Mouse (Mus musculus) layer of hippocampus, postnatal 14 days (tissue): ENCODE results near the gene Ptprt. TPM values are rescaled to one million over a fixed set of nuclear protein-coding genes. Genes with fewer than 3 reads are reported as not detected.
"Not testable (repeated sequence)": the region's sequence is repeated elsewhere in the genome, so short reads cannot be mapped to it uniquely, and the experiment has no call there.

ENCODE experiments used
- DNase-seq, 2 experiments: peaks; one replicate each; pipeline ENCODE4 v3.0.0; 2021 to 2022; ENCODE audit warnings: low spot score in 2 of 2, mixed read lengths in 1 of 2
- total RNA-seq, 2 experiments: library from RNA; stranded (reverse); gene quantifications; 2 replicates each; pipeline ENCODE4 v1.2.3; 2021

The Ptprt gene
- total RNA-seq, 2 experiments from 2014 or later, result 50.9 to 52.6 TPM

DNA sequence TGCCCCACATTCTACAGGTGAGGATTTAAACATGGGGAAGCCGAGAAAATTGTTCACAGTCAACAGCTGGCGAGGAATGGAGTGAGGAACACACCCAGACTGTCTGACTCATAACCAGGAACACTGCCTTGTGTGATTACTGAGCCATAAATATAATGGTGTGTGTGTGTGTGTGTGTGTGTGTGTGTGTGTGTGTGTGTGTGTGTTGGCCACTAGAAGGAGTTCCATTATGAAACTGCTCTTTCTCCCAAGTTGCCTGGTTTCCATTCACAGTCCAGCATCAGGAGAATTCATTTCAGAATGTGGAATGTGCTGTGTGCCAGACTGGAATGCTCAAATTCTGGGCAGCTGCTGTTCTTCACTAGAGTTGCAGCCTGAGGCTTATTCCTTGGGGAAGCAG is 1099.4 kb downstream of the Ptprt start:
- DNase-seq, result peak in 1 of 2 experiments; percentile 6

DNA sequence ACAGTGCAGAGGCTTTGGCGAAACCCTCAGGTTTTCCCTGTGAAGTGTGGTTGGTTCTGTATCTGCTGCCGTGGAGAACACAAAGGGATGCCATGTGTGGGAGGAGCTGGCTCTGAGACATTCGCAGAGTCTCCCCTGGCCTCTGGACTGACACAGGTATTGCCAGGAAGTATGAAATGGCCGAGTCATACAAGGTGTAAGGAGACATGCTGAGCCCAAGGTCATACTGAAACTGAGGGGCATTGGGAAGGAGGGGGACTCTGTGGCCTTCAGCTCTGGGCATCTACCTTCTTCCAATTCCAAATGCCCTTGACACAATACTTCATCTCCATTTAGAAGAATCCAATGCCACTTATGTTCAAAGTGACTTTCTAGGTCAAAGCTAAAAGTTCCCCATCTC is 1103.1 kb downstream of the Ptprt start:
- no peak for DNase-seq

DNA sequence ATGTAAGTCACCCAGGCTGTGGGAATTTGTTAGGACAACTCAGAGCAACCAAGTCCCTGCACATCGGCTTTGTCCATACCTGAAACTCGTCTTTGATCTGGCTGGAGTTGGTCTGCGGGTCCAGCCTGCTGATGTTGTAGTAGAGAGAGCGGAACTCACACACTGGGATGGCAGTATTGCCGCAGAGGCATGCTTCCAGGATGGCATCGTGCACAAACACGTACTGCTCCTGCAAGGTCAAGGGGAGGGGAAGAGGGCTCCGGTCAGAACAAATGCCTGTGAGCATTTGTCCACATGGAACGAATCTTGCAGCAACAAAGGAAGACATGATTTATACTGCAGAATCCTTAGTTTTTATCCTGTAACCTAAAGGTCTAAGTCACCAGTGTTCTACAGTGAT is 1107.3 kb downstream of the Ptprt start:
- no peak for DNase-seq

DNA sequence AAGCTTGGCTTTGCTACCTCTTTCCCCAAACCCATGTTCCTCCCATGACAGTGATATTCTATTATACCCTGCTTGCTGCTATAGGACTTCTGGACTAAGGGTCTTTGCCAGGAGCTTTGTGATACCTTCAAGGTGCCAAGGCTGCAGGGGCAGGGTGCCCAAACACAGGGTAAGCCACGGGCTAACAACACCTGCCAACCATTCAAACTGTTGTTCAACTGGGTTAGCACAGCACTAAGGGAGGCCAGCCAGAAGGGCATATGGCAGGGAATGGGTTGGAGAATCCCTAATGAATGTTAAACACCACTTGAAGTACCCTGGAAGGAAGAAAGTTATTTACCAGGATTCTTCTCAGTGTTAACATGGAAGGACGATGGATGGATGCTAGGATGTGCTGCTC is 1108.9 kb downstream of the Ptprt start:
- DNase-seq, result no peak

DNA sequence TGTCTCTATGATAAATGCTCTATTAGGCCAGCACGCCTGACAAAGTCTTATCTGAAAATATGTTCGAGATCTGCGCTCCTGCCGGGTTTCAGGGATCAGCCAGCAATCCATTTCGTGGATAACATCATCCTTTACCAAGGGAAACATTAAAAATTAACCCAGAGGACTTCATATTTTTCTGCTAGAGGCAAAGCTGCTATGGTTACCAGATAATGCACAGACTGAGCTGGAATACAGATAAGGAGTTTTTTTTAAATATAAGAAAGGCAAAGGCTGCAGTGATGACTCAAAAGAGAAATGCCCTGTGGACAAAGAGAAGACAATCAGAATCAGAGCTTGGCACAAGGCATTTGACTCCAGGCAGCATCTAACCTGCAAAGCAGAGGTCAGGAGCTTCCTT is 1111.4 kb downstream of the Ptprt start:
- no peak for DNase-seq

DNA sequence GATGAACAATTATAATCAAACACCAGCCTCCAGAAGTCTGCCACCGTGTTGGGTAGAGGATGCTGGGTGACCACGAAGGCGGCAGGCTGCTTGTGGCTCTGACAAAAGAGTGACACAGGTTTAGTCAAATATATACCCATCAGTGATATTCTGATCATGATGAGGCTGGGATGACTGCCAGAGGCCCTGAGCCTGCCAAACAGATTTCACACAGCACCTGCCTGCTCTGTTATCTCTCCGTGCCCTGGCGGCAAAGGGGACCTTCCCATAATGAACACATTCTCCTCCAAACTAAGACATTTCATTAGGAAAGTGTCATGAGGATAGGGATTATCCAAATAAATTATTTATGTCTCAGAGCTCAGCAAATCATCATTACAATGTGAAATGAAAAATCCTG is 1113.6 kb downstream of the Ptprt start:
- peak in 1 of 2 experiments; percentile 32 for DNase-seq

DNA sequence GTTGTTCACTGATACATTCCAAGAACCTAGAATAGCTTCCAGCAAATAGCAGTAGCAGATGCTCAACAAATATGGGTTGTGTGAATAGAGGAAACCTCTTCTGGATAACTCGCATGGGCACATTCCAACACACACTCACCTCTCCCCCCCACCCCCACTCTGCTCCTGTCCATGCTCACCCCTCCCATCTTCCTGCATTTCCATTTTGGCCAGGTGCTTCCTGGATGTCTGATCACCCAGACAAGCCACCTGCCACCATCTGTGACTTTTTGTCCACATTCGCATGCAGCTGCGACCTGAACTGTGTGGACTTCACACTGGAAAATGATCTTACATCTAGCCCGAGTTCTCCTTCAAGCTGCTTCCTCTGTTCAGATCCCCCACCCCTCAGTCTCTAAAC is 1115.5 kb downstream of the Ptprt start:
- no peak for DNase-seq

DNA sequence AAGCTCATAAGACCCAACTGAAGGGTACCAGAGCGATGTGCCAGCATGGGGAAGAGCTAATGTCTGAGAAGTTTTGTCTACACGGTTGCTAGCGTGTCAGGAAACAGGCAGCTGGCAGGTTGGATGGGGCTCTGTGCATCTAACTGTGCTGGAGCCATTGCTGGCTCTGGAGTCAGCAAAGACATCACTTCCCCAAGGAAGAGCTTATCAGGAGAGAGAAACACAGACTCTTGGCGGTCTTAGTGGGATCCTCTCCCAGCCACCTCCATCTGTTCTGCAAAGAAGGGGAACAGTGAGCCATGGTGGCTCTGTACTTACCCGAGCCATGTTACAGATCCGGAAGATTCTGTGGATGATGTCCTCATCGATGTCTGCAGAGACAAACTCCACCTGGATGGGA is 1126.8 kb downstream of the Ptprt start:
- peak in 1 of 2 experiments; percentile 21 for DNase-seq

DNA sequence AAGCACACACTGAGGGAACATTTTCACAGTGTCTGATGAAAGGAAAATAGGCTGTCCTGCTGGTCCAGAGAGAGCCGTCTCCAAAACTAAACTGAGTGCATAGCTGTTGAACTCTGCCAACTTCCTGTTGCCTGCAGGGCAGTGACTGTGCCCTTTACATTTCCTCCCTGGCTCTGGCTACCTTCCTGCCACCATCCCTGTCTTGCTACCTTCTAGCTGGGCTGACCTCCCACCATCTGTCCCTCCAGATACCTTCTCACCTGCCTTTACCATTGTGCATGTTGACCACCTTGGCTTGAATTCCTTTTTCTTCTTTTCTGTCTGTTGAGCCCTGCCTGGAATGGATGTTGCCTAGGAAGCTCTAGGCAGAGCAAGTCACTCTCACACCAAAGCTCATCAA is 1133.8 kb downstream of the Ptprt start:
- DNase-seq, result no peak

DNA sequence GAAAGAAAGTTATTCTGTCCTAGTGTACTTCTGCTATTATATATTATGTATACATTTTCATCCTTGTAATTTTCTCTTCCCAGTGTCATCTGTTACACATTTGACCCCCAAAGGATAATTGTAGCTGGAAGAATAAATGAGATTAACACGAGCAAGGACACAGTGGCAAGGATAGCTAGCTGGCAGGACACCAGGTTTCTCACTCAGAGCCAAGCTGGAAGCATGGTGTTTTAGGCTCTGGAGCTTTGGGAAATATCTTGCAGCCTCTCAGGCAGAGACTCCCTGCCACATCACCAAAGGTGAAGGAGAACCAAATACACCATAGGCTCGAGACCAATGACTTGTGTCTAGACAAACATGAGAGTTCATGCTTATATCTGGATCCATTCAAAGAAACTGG is 1141.3 kb downstream of the Ptprt start:
- DNase-seq, result no peak

DNA sequence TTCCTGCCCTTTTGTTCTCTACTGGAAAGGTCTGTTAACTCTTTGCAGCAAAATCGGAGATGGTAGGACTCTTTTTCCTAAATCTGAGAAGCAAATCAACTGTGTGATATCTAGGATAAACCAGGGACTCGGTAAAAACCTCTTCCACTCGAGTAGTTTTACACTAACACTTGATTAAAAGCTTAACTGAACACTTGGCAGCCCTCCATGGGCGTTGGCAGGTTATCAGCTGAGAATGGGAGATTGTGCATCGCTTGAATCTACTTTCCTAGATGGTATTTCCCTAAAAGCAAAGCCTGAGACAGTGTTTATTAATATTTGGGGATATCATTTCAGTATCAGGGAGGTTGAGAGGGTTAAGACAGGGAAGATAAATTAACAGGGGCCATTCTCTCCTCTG is 1144.0 kb downstream of the Ptprt start:
- DNase-seq, result peak; percentile 48 to 68

DNA sequence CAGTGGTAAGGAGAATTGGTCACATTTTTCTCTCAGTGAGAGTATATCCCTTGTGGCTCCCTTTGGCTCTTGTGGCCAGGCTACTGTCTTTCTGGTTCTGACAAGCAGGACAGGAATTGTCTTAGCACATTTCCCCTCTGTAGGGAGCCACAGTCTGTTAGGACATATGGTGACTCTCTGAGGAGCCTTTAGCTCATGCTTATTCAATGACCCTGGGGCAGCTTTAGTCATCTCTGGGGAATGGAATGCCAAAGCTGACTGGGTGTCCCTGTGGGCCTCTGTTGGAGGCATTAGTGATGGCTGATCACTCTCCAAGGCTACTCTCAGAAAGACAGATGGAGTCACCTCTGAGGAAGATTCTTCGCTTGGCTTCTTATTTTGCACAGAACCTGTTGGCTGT is 1147.7 kb downstream of the Ptprt start:
- DNase-seq, result no peak

DNA sequence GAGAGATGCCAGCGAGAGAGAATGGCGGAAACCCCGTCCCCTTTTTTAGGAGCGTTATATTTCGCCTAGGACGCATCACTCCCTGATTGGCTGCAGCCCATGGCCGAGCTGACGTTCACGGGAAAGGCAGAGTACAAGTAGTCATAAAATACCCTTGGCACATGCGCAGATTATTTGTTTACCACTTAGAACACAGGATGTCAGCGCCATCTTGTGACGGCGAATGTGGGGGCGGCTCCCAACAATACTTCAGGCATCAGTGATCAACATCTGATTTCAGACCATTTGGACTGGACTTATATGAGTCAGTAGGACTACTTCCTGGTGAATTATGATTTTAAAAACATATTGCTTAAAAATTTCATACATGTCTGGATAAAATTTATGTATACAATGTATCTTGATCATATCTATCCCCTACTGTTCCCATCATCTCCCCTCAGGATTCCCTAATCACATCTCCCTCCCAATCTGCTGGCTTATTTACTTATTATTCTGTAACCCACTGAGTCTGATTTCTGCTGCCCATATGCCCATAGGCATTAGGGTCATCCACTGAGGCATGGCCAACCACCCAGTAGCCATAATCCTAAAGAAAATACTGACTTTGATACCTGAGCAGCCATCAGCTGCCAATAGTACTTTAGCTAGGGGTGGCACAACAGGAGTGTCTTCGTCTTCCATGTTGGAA is 1148.9 kb downstream of the Ptprt start:
- not testable (repeated sequence) for DNase-seq

DNA sequence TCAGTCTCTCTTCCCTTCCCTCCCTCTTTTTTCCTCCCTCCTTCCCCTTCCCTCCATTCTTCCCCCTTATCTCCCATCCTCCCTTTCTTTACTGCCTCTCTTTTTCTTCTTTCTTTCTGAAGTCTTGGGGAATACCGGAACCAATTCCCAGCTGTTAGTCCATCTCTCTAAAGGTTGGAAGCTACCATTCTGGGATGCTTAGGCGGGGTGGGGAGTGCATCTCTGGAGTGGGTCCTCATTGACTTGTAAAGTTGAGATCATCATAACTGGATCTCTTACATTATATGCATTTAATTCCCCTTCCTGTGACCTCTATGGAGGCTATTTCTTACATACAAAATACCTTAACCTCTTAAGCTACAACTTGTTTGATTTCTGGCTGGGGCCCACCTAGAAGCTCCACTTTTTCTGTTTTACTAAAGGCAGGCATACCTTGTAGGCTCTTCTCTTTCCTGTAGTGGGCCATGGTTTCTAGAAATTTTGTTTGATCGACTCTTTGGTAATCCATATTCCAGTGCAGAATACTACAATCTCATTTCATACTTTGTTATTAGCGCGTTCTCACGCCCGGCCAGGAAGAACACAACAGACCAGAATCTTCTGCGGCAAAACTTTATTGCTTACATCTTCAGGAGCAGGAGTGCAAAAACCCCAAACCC is 1149.7 kb downstream of the Ptprt start:
- no peak for DNase-seq

DNA sequence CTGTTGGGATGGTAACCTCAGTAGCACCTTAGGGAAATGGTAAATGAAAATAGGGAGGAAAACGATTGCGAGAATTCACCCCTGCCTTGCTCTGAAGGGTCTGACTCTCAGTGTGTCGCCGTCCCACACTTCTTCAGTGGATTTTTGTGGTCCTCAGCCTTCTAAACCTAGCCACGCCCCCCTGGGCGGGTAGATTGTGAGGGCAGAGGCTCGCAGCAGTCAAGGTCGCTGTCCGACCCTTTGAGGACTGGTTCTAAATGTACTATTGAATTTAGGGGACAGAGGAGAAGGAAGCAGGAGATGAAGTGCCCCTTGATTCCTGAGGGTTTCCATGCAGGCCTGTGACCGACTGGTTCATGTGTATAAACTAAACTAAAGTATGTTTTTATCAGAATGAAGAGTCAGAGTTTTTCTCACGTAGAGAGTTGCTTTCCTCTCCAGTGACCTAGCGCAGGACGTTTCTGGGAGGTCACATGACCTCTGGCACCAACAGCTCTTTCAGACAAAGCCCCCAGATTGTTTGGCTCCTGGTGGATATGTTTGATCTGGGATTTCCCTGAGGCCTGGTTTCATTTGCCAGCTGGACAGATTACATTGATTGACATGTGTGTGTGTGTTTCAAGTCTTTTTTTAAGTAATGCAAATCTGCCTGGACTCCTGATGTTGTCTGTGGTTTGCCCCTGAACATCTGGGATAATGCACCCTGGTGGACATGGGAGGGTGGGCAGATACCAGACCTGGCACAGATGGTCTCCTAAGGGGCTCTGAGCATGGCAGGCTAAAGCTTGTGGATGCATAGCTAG is 1161.6 kb downstream of the Ptprt start:
- no peak for DNase-seq

DNA sequence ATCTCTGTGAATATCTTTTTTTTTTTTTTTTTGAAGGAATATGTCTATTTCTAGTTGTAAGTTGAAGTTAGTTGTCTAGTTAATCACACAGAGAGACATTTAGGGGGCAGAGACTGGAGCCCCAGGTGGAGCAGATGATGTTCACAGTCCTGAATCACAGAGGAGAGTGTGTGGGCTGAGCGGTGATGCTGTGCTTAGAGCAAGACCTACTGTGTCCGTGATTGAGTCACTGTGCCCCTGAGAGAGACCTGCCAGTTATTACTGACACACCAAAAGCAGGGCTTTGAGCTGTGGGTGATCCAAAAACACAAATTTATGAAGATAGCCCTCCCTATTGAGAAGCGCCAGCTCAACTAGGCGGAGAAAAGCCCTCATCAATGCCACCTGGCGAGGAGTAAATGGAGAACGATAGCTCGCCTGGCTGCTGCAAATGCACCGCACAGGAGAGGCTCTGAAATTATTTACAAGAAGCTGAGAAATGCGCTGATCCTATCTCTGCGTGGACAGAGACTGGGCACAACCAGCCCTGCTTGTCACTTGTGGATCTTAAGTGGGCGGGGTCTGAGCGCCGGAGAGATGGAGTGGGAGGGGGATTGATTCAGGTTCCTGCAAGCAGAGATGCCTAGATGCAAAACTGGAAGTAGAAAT is 1162.4 kb downstream of the Ptprt start:
- no peak for DNase-seq

DNA sequence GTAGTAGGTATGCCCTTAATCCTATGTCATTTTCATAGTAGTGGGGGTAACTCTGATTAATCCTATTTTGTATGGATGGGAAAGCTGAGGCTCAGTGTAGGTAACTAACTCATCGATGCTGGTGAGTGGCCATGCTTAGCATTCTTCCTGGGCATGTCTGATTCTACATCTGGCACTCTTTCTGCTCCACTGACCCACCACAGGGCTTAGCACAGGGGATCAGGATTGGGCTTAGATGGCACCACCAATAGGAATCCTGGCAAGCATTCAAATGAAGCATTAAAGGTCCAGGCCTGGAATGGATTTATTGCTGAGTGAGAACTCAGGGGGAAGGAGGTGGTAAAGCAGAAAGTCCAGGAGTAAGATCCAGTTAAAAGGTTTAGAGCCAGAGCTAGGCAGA is 1179.2 kb downstream of the Ptprt start:
- no peak for DNase-seq

DNA sequence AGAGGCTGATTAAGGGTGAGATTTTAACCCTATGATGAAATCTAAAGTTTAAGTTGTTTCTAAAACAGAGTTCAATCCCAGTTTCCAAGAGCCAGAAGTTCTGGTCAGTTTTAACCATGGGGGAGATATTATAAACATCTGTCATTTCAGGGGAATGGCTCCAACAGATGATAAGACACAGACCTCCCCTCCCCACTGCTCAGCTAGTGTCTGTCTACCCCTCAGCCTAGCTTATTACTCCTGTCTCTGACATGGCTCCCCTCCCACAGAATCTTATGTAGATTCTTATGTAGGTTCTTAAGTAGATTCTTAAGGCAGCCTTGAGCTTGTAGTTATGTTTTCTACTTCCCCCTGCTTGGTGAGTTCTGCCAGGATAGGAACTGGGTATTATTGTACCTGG is 1180.5 kb downstream of the Ptprt start:
- DNase-seq, result no peak
